Mouse (Mus musculus) ES-E14 (cell line): Measurements from ENCODE around the gene Msl3l2. TPM values are rescaled to one million over a fixed set of nuclear protein-coding genes. Genes with fewer than 3 reads are reported as not detected.

Experiments
- DNase-seq: peaks from one replicate; pipeline ENCODE4 v3.0.0-alpha.2; 2013; ENCODE audit warnings: low read depth, low spot score
- H3K27ac ChIP-seq: 2 replicates; pipeline ENCODE4 v1.5.1; 2012; ENCODE audit warnings: low read depth, mild to moderate bottlenecking, low read length, moderate library complexity, mixed read lengths; ENCODE audit not compliant: poor library complexity, insufficient read depth, severe bottlenecking
- H3K36me3 ChIP-seq: 2 replicates; pipeline ENCODE4 v1.6.1; 2012; ENCODE audit warnings: mild to moderate bottlenecking, low read length, moderate library complexity, mixed read lengths; ENCODE audit not compliant: control insufficient read depth, poor library complexity, insufficient read depth, severe bottlenecking
- H3K4me1 ChIP-seq, 2 experiments: fragments of 150-350 bp in 1 of 2; sonication (generic) in 1 of 2; 2 replicates each; pipeline ENCODE4 v1.6.1; 2012; ENCODE audit warnings: low read length in 2 of 2, mild to moderate bottlenecking in 1 of 2, mixed read lengths in 1 of 2; ENCODE audit not compliant: control insufficient read depth in 2 of 2, insufficient read depth in 2 of 2, poor library complexity in 1 of 2
- H3K4me3 ChIP-seq, 2 experiments: fragments of 150-350 bp in 1 of 2; sonication (generic) in 1 of 2; 2 replicates each; pipeline ENCODE4 v1.5.1; 2012; ENCODE audit warnings: low read length in 2 of 2, low read depth in 1 of 2, mild to moderate bottlenecking in 1 of 2, mixed read lengths in 1 of 2; ENCODE audit not compliant: insufficient read depth in 1 of 2, poor library complexity in 1 of 2, severe bottlenecking in 1 of 2
- H3K9ac ChIP-seq: 2 replicates; pipeline ENCODE4 v1.6.1; 2012; ENCODE audit warnings: low read depth, mild to moderate bottlenecking, low read length, mixed read lengths; ENCODE audit not compliant: poor library complexity, insufficient read depth, severe bottlenecking
- H3K9me3 ChIP-seq: fragments of 150-350 bp; sonication (generic); 2 replicates; pipeline ENCODE4 v1.6.1; 2012; ENCODE audit warnings: low read depth, mild to moderate bottlenecking, low read length; ENCODE audit not compliant: control insufficient read depth, insufficient read depth
- CHD2 ChIP-seq: IDR thresholded peaks from 2 replicates; pipeline ENCODE4 v1.6.1; 2014; ENCODE audit warnings: mild to moderate bottlenecking, low read depth, low read length, inconsistent platforms
- HCFC1 ChIP-seq: IDR thresholded peaks from 2 replicates; pipeline ENCODE4 v1.6.1; 2012; ENCODE audit warnings: low read length, inconsistent platforms, borderline replicate concordance; ENCODE audit not compliant: insufficient read depth
- MAFK ChIP-seq: IDR thresholded peaks from 2 replicates; pipeline ENCODE4 v1.6.1; 2014; ENCODE audit warnings: mild to moderate bottlenecking, low read depth, low read length, inconsistent platforms; ENCODE audit not compliant: insufficient read depth
- ZC3H11A ChIP-seq: IDR thresholded peaks from 2 replicates; pipeline ENCODE4 v1.6.1; 2012; ENCODE audit warnings: low read depth, mild to moderate bottlenecking, inconsistent platforms, low read length, borderline replicate concordance
- ZNF384 ChIP-seq: IDR thresholded peaks from 2 replicates; pipeline ENCODE4 v1.6.1; 2012; ENCODE audit warnings: low read depth, low read length, inconsistent platforms
- in situ Hi-C, 2 experiments: fragments of 600-800 bp; cut with MboI; formaldehyde crosslinking; loops; one replicate each; pipeline ENCODE4 v1.15.1; 2025; ENCODE audit warnings: low sequenced_read_pairs in 2 of 2, inconsistent platforms in 1 of 2; ENCODE audit not compliant: unreplicated experiment in 2 of 2
- total RNA-seq: library from RNA; depleted of rRNA; stranded (reverse); fragments of 300-350 nt; gene quantifications from 2 replicates; pipeline ENCODE4 v1.2.3, GENCODE M21; 2012

Gene Msl3l2
- total RNA-seq, 1 experiment, result 3.3 TPM

- peaks cover 0 to 2% of the 10 kb centered on the region in 2 experiments; a peak in 2 of 4 replicates for H3K4me1 ChIP-seq
- TF ChIP-seq ZNF384, result no peak
- H3K27ac ChIP-seq, result no peak overlapping the region
- H3K36me3 ChIP-seq, result no peaks in the 10 kb centered on the region
- peak overlapping the region in 1 of 2 experiments; percentile 27; a peak in 2 of 4 replicates for H3K4me3 ChIP-seq
- in situ Hi-C loops, result no loop called here
- H3K9me3 ChIP-seq, result no peaks in the 10 kb centered on the region
- H3K9ac ChIP-seq, result no peak overlapping the region
- DNase-seq, result no peak
Measured at GRCm38 (mm10) chr10:56106996-56107334, 248 bp downstream of the Msl3l2 start.

GRCm38 (mm10) chr10:56114951-56115635 lies 8.4 kb downstream of the Msl3l2 start:
- in situ Hi-C loops, result no loop called here
- H3K27ac ChIP-seq, result no peak overlapping the region

GRCm38 (mm10) chr10:56115636-56116180 lies 9.0 kb downstream of the Msl3l2 start:
- no peaks in the 10 kb centered on the region; a peak in 1 of 4 replicates for H3K4me1 ChIP-seq
- no peaks in the 10 kb centered on the region for H3K9me3 ChIP-seq
- H3K4me3 ChIP-seq, result peak overlapping the region; percentile 71 to 77
- peak overlapping the region; percentile 78 for H3K9ac ChIP-seq
- peak; percentile 17 for DNase-seq
- H3K27ac ChIP-seq, result no peak overlapping the region
- in situ Hi-C loops, result no loop called here
- no peaks in the 10 kb centered on the region for H3K36me3 ChIP-seq
- no peak for TF ChIP-seq ZC3H11A
- no peak for TF ChIP-seq ZNF384
- no peak for TF ChIP-seq MAFK
- no peak for TF ChIP-seq HCFC1
- no peak for TF ChIP-seq CHD2

More at GRCm38 (mm10) chr10:56114951-56115635, 8.4 kb downstream of the Msl3l2 start:
- Histone ChIP-seq H3K9ac (peak overlapping the region; percentile 78), H3K4me3 (peak overlapping the region; percentile 71 to 77), H3K4me1 (no peaks in the 10 kb centered on the region; a peak in 1 of 4 replicates), H3K36me3 (no peaks in the 10 kb centered on the region), H3K9me3 (no peaks in the 10 kb centered on the region)
- TF ChIP-seq MAFK (no peak), ZNF384 (peak; percentile 36; the same call in 1 of the 2 replicates)
- DNase-seq, result peak; percentile 66

GRCm38 (mm10) chr10:56126972-56127371 lies 20.3 kb downstream of the Msl3l2 start:
- DNase-seq, result no peak
- no peak for TF ChIP-seq MAFK
- TF ChIP-seq ZC3H11A, result no peak
- TF ChIP-seq ZNF384, result no peak
- TF ChIP-seq CHD2, result no peak
- TF ChIP-seq HCFC1, result no peak
- H3K4me3 ChIP-seq, result no peak overlapping the region
- no peaks in the 10 kb centered on the region for H3K4me1 ChIP-seq
- no peaks in the 10 kb centered on the region for H3K36me3 ChIP-seq
- no peaks in the 10 kb centered on the region for H3K9me3 ChIP-seq
- no peak overlapping the region for H3K27ac ChIP-seq
- in situ Hi-C loops, result no loop called here
- no peak overlapping the region for H3K9ac ChIP-seq

- TF ChIP-seq MAFK (no peak), ZC3H11A (no peak), HCFC1 (no peak), CHD2 (no peak), ZNF384 (no peak)
- Histone ChIP-seq H3K4me3 (no peak overlapping the region), H3K9me3 (no peaks in the 10 kb centered on the region), H3K4me1 (no peaks in the 10 kb centered on the region), H3K27ac (no peak overlapping the region), H3K36me3 (no peaks in the 10 kb centered on the region), H3K9ac (no peak overlapping the region)
- DNase-seq, result no peak
- in situ Hi-C loops, result no loop called here
Measured at GRCm38 (mm10) chr10:56129642-56130041, 22.9 kb downstream of the Msl3l2 start.
